Mouse (Mus musculus): Measurements from ENCODE around the gene Vrk1.
A peak's percentile ranks its signal among the peaks of the same experiment; 100 is the strongest.

DNA sequence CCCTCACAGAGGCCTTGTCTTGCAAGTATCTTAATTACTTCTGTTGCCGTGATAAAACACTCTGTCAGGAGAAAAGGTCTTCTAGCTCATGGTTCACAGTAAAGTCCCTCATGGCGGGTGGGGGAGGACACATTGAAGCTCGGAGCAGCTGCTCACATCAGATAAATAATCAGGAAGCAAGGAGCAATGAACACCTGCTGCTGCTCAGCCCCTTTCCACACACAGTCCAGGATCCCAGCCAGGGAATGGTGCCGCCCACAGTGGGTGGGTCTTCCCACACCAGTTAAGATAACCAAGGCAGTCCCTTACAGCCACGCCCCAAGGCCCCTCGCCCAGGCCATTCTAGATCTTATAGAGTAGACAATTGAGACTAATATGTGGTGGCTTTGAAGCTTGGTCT, 3.8 kb upstream of the Vrk1 start:
- TF ChIP-seq CTCF (IDR thresholded peaks at IDR 0.05; ENCODE audit: low read depth) (no peak), EP300 (IDR thresholded peaks at IDR 0.05; ENCODE audit: low read depth) (peak; percentile 71)

All from liver, embryonic 14.5 days (tissue).